Mouse (Mus musculus): Measurements from ENCODE around the gene Prrc2b.

DNA sequence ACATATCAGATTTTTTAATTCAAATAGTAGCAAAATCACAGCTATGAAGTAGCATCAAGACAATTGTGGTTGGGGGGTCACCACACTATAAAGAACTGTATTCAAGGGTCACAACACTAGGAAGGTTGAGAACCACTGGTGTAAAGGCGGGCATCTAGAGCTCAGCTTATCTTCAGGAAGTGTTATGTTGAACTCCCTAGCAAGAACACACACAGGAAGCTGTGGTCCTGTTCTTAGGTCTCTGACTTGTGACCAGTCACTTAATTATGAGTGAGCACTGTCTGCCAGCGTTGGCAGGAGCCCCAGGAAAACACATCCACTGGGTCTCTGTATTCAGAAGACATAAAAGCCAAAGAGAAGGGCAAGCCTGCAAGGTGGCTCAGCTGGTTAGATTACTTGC is 131.4 kb downstream of the Prrc2b start:
- TF ChIP-seq POLR2A (IDR thresholded peaks at IDR 0.05; ENCODE audit: control insufficient read depth, low read depth, low read length) (no peak), CTCF (IDR thresholded peaks at IDR 0.05; ENCODE audit: control insufficient read depth, insufficient read depth, insufficient replicate concordance, low read depth, low read length) (no peak)

Data from testis, adult 2 months (tissue).